Mouse (Mus musculus): Measurements from ENCODE around the gene Plagl2. TPM values are rescaled to one million over a fixed set of nuclear protein-coding genes. Genes with fewer than 3 reads are reported as not detected.

Gene Plagl2
- polyA plus RNA-seq, 1 experiment from 2014 or later, result 30.5 TPM

DNA sequence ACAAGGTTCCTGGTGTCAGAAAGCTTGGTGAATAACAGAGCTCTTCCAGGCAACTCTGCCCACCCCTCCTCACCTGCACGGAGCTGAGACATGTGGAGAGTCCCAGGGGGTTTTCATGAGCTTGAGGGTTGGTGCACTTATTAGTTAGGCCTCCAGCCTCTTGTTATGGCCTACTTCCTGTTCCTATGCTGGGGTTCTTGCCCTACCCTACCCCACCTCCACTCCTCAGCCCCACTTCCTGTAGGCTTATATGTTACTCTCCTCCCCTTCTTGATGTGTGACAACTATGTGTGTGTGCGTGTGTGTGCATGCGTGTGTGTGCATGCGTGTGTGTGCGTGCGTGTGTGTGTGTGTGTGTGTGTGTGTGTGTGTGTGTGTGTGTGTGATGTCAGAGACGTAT is 21.8 kb upstream of the Plagl2 start:
- Histone ChIP-seq H3K36me3 (replicated peaks) (peaks cover 83% of the 10 kb centered on the region), H3K9me3 (no peaks in the 10 kb centered on the region), H3K27ac (no peak overlapping the region), H3K27me3 (ENCODE audit: poor library complexity, severe bottlenecking) (no peaks in the 10 kb centered on the region), H3K4me3 (no peak overlapping the region), H3K4me1 (no peaks in the 10 kb centered on the region)
- WGBS, result 90% methylated on average over 7 of the region's 7 CpGs
- DNase-seq (ENCODE audit: extremely low spot score, low spot score), result no peak

DNA sequence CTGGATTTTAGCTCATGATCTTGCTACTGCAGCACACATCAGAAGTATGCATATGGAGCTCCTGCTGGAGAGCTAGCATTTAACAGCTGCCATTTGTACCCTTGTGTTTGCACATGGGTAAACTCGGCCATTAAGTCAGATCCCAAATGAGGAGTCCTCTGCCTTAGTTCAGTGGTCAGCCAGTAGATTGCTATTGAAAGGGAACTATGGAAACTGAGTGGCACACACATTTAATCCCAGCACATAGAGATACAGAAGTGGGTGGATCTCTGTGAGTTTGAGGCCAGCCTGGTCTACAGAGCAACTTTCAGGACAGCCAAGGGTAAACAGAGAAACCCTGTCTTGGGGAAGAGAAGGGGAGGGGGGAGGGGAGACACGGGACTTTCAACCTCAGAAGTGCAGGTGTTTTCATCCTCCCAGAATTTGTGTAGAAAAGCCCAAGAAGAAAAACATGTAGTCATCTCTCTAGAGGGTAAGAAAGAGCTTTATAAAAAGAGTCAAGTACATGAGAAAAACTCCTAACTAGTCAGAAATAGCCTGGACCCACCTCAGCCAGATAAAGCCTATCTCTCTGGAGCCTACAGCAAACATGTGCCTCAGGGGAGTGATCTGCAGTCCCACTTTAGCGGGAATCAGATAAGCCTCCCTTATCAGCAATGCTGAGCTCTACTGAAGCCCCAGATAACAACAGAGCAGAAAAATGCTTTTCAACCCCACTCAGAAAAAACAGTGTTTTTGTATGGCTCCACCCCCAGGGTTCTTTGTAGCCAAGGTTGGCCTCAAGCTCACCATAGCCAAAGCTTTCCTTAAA is 18.8 kb upstream of the Plagl2 start:
- WGBS, result 76% methylated on average over 3 of the region's 3 CpGs
- H3K9me3 ChIP-seq, result no peaks in the 10 kb centered on the region
- peaks cover 60% of the 10 kb centered on the region for H3K36me3 ChIP-seq (replicated peaks)

DNA sequence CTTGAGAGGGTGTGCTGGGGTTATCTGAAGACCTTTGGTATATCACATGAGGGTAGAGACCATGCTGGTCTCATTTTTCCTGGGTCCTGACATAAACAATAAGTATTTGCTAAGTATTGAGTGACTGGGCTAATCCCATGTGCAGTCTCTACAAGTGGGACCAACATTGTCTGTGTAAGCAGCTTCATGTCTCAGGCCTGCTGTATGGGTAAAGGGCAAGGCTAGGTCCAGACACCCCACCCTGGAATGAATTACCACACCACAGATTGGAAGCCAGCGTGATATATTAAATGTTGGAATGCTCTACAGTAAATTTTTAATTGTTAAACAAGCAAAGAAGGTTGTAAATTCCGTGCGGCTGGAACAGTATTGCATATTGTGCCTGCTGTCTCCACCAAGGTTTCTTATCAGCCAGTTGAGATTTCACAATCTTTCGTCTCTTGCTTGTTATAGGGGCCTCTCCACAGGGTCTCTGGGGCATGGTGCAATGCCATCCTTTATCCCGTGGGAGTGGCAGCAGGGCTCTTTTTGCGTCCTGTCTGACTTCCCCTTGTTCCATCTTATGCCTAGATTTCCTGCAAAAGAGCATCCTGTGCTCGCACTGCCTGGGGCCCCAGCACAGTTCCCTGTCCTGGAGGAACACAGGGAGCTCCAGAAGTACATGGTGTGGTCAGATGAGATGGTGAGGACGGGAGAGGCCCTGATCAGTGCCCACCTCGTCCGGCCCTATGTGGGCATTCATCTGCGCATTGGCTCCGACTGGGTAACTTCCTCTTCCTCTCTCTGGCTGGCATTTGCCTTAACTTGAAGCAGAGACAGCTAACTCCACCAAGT is 18.0 kb upstream of the Plagl2 start:
- no peaks in the 10 kb centered on the region for H3K4me1 ChIP-seq
- H3K9me3 ChIP-seq, result no peaks in the 10 kb centered on the region
- no peak overlapping the region for H3K4me3 ChIP-seq
- DNase-seq (ENCODE audit: extremely low spot score, low spot score), result no peak
- no peaks in the 10 kb centered on the region for H3K27me3 ChIP-seq (ENCODE audit: poor library complexity, severe bottlenecking)
- no peak overlapping the region for H3K27ac ChIP-seq
- H3K36me3 ChIP-seq (replicated peaks), result peaks cover 58% of the 10 kb centered on the region
- 89% methylated on average over 12 of the region's 12 CpGs for WGBS

More for the DNA sequence above, 18.8 kb upstream of the Plagl2 start:
- no peak for DNase-seq (ENCODE audit: extremely low spot score, low spot score)
- Histone ChIP-seq H3K4me3 (no peak overlapping the region), H3K27ac (no peak overlapping the region), H3K27me3 (ENCODE audit: poor library complexity, severe bottlenecking) (no peaks in the 10 kb centered on the region), H3K4me1 (no peaks in the 10 kb centered on the region)

DNA sequence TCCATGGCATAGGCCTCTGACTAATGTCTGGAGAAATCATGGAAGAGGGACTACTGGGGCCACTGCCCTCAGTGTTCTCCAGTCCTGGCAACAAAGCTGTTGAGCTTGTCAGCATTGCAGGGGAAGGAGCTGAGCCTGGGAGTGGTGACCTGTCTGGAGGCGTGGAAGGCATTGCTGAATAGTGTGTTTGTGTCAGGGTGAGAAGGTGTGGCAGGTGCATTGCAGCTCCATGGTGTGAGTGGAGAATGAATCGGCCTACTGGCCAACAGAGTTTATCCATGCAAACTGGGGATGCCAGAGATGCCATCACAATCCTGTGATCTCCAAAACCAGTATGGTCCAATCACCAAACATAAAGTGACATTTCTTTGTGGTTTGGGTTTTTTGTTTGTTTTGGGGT is 15.4 kb upstream of the Plagl2 start:
- no peak for DNase-seq (ENCODE audit: extremely low spot score, low spot score)
- no peaks in the 10 kb centered on the region for H3K9me3 ChIP-seq
- no peaks in the 10 kb centered on the region for H3K27me3 ChIP-seq (ENCODE audit: poor library complexity, severe bottlenecking)
- no peaks in the 10 kb centered on the region for H3K4me1 ChIP-seq
- H3K36me3 ChIP-seq (replicated peaks), result peaks cover 58% of the 10 kb centered on the region
- H3K4me3 ChIP-seq, result no peak overlapping the region
- WGBS, result 85% methylated on average over 2 of the region's 2 CpGs
- no peak overlapping the region for H3K27ac ChIP-seq

DNA sequence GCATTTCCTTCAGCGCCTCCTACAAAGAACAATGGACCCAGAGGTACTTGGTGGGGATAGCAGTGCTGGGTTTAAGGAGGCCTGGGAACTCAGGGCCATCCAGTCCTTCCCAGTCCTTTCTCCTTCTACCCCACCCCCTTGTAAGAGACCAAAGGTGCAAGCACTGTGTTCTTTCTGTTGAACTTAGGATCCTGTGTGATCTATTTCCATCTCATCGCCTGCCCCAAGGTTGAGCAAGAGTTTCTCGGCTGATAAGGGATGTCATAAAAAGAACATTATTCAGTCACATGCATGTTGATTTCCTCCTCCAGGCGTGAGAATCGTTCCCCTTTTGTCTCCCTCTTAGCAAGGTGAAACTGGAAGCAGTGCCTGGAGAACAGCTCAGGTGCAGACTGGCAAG is 8.5 kb upstream of the Plagl2 start:
- no peaks in the 10 kb centered on the region for H3K9me3 ChIP-seq
- no peak overlapping the region for H3K4me3 ChIP-seq
- 93% methylated on average over 5 of the region's 5 CpGs for WGBS
- H3K27ac ChIP-seq, result no peak overlapping the region
- H3K27me3 ChIP-seq (ENCODE audit: poor library complexity, severe bottlenecking), result no peaks in the 10 kb centered on the region
- H3K4me1 ChIP-seq, result no peaks in the 10 kb centered on the region
- DNase-seq (ENCODE audit: extremely low spot score, low spot score), result no peak
- H3K36me3 ChIP-seq (replicated peaks), result peaks cover 90% of the 10 kb centered on the region

DNA sequence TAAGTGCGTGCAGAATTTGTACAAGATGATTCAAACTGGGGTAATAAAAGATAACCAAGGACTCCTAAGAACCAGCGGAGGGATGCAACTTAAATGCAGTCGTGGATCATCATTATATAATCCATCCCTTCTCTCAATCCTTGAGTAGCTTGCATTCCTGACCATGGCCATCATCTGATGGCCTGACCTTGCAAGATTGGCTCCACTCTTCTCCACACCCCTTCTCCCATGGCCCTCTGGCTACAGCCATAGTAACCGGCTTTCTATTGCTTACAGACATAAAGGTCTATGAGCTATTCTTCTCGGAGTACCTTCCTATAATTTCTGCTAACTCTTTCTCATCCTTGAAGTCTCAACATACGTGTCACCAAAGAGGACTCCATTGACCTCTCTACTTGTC is 930 bp upstream of the Plagl2 start:
- H3K27ac ChIP-seq, result peak overlapping the region; percentile 100
- DNase-seq (ENCODE audit: extremely low spot score, low spot score), result no peak
- WGBS, result 67% methylated on average over 6 of the region's 6 CpGs
- peaks cover 56% of the 10 kb centered on the region for H3K36me3 ChIP-seq (replicated peaks)
- H3K9me3 ChIP-seq, result no peaks in the 10 kb centered on the region
- peak overlapping the region; percentile 98 for H3K4me3 ChIP-seq
- H3K4me1 ChIP-seq, result peaks cover 47% of the 10 kb centered on the region
- no peaks in the 10 kb centered on the region for H3K27me3 ChIP-seq (ENCODE audit: poor library complexity, severe bottlenecking)

DNA sequence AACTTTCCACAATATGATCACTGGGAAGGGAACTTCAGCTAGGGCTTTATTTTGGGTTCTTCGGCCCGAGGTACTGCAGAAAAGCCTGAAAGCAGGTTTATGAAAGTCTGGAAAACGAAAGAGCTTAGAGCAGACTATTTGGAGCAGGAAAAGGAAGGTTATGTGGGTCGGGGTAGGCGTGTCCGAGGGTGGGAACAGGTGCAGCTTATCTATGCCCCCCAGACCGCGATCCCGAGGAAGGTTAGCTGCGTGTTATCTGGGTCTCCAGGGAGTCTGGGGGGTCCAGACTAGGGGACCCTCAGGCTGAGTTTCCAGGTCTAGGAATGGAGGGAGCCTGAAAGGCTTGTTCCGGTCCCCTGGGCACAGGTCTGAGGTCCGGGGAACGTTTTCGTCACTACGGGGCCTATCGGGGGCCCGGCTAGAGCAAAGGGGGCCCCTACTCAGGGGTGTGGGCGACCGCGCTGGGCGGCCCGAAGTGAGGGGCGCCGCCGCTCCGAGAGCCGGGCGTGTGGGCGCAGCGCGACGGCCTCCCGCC is 458 bp downstream of the Plagl2 start:
- Histone ChIP-seq H3K4me1 (peaks cover 47% of the 10 kb centered on the region), H3K9me3 (no peaks in the 10 kb centered on the region), H3K36me3 (replicated peaks) (peaks cover 57% of the 10 kb centered on the region), H3K27ac (peak overlapping the region; percentile 100), H3K4me3 (peak overlapping the region; percentile 98), H3K27me3 (ENCODE audit: poor library complexity, severe bottlenecking) (no peaks in the 10 kb centered on the region)
- DNase-seq (ENCODE audit: extremely low spot score, low spot score), result no peak
- under 1% methylated on average over 33 of the region's 33 CpGs for WGBS

DNA sequence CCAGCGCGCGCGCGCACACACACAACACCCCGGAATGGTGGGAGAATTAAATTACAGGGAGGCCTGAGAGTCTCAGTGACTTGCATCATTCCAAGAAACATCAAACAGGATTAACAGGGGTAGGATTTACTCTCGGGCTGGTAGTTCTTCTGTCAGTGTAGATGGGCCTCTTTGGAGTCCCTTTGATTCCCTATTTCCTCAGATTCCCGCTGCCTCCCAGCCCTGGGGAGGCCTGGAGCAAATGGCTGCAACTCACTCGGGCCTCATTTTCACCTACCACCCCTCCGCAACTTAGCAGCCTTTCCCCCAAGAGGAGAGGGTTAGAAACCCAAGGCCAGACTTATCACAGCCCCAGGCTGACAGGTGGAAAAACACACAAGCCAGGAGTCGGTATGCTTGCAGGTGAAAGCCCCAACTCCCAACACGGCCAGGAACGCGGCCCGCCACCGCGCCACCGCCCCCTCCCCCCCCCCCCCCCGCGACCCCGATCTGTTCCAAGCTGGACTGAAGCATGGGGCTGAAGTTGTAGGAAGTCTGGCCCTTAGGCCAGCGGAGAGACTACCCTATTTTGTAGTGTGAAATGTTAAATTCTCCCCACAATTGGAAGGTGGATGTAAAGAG is 1.3 kb downstream of the Plagl2 start:
- peak overlapping the region; percentile 98 for H3K4me3 ChIP-seq
- 1% methylated on average over 22 of the region's 22 CpGs for WGBS
- DNase-seq (ENCODE audit: extremely low spot score, low spot score), result peak; percentile 41
- no peaks in the 10 kb centered on the region for H3K9me3 ChIP-seq
- H3K27ac ChIP-seq, result peak overlapping the region; percentile 100
- H3K4me1 ChIP-seq, result peaks cover 47% of the 10 kb centered on the region
- peaks cover 57% of the 10 kb centered on the region for H3K36me3 ChIP-seq (replicated peaks)
- no peaks in the 10 kb centered on the region for H3K27me3 ChIP-seq (ENCODE audit: poor library complexity, severe bottlenecking)

DNA sequence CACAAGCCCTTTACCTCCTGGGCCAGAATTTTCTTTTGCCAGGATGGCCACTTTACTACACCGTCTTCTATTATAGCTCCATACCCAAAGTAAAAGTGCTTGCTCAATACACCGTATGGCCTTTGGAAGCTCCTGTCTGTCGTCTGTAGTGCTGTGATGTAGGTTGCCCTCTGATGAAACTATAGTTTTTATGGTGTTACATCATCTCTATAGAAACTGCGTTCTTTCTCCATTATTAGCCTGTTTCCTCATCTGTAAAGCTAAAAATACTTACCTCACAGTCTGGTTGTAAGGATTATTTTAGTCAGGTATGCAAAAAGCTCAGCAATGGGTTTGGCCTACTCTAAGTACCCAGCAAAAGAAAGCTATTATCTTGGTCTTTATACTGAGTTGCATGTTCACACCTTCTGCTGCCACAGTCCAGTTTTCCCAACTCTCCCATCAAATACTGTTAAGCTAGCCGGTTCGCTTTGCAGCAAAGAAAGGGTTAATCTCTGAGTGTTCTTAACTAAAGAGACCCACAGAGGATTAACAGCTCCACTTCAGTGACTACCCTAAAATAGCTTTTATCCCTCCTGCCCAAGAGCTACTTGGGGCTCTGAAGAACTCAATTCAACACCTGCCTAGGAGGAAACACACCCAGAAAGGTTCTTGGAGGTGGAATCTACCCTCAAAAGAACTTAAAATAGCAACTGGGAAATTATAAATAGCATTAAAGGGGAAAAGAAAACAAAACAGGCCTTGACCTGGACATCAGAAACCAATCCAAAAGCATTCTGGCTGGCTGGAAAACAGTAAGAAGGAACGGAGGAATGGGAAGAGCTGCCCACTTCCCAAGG is 2.0 kb downstream of the Plagl2 start:
- H3K27me3 ChIP-seq (ENCODE audit: poor library complexity, severe bottlenecking), result no peaks in the 10 kb centered on the region
- H3K4me1 ChIP-seq, result peaks cover 47% of the 10 kb centered on the region
- peak overlapping the region; percentile 100 for H3K27ac ChIP-seq
- H3K9me3 ChIP-seq, result no peaks in the 10 kb centered on the region
- no peak for DNase-seq (ENCODE audit: extremely low spot score, low spot score)
- WGBS, result 50% methylated on average over 7 of the region's 7 CpGs
- H3K36me3 ChIP-seq (replicated peaks), result peaks cover 57% of the 10 kb centered on the region
- H3K4me3 ChIP-seq, result peak overlapping the region; percentile 98

DNA sequence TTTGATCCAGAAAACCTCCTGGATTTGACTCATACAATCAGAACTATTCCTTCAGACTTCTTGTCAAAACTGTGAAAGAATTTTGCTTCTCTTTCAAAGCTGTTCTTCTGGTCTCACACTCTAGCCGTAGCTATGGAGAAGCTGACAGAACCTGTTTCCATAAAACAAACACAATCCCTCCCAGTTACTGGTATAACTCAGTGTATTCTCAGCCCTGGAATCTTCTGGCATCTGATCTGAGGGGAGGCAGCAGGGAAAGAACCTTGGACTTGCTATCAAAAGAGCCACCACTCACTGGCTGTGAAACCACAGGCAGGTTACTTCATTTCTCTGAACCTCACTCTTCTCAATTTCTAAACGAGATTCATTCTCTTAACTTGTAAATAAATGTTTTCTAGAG is 2.8 kb downstream of the Plagl2 start:
- Histone ChIP-seq H3K4me3 (peak overlapping the region; percentile 98; the same call in 1 of the 2 replicates), H3K36me3 (replicated peaks) (peaks cover 60% of the 10 kb centered on the region), H3K9me3 (no peaks in the 10 kb centered on the region), H3K27me3 (ENCODE audit: poor library complexity, severe bottlenecking) (no peaks in the 10 kb centered on the region), H3K4me1 (peaks cover 47% of the 10 kb centered on the region), H3K27ac (no peak overlapping the region)
- WGBS, result 70% methylated on average over 2 of the region's 2 CpGs
- no peak for DNase-seq (ENCODE audit: extremely low spot score, low spot score)

DNA sequence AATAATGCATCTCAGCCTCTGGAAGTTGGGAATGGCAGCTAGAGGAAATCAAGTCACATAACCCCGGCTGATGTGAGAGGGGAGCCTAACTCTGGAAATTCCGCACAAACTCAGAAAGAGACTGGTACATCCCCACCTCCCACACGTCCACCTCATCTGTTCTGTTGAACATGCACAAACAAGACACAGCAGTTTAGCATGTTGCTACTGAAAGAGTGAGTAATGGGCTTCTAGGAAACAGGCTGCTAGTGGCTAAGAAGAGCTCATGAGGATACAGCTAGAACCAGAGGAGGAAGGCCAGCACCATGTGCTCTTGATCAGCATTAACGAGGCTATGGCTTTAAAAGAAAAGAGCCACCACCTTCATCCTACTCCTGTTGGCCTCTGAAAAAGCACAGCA is 3.3 kb downstream of the Plagl2 start:
- Histone ChIP-seq H3K27me3 (ENCODE audit: poor library complexity, severe bottlenecking) (no peaks in the 10 kb centered on the region), H3K4me3 (no peak overlapping the region), H3K27ac (no peak overlapping the region), H3K4me1 (peaks cover 47% of the 10 kb centered on the region), H3K36me3 (replicated peaks) (peaks cover 61% of the 10 kb centered on the region), H3K9me3 (no peaks in the 10 kb centered on the region)
- no peak for DNase-seq (ENCODE audit: extremely low spot score, low spot score)
- WGBS, result 76% methylated on average over 4 of the region's 4 CpGs

DNA sequence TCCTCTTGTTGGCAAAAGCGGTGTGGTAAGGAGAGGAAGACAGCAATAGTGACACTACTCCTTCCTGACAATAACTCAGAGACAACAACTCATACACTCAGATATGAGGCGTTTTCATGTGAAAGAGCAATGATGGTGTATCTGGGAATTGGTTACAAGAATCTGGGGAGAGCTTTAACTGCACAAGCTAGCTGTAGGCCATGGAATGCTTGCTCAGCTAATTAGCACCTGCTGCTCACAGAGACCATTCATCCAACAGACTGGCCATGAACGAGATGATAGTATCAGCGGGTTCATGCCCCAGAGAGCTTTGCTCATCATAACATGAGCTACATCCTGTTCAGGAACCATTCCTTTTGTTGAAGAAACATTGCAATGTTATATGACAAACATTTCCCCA is 4.0 kb downstream of the Plagl2 start:
- Histone ChIP-seq H3K27ac (no peak overlapping the region), H3K27me3 (ENCODE audit: poor library complexity, severe bottlenecking) (no peaks in the 10 kb centered on the region), H3K4me1 (peaks cover 41% of the 10 kb centered on the region), H3K36me3 (replicated peaks) (peaks cover 68% of the 10 kb centered on the region), H3K4me3 (no peak overlapping the region), H3K9me3 (no peaks in the 10 kb centered on the region)
- DNase-seq (ENCODE audit: extremely low spot score, low spot score), result no peak
- 74% methylated on average over 4 of the region's 4 CpGs for WGBS

Data from forebrain, embryonic 10.5 days (tissue).